Mouse (Mus musculus): ENCODE data around the gene B3gntl1.

The B3gntl1 gene

DNA sequence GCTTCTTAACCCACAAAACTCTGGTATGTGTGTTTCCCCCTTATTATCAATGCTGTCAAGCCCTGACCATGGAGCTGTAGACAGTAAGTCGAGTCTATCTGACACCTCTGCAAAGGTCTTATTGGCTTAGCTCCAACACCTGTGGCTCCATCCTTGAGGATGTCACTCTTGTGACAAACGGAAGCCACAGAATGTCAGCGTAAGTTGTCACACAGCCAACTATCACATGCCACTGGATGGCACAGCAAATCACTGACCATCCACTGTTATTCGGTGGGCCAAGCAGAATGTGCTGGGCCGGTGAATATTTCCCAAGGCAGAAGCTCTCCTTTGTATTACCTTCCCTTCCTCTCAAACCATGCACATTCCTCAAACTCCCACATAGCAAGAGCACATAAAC, 24.8 kb downstream of the B3gntl1 start:
- no peak for DNase-seq (ENCODE audit: low read depth, low spot score)

DNA sequence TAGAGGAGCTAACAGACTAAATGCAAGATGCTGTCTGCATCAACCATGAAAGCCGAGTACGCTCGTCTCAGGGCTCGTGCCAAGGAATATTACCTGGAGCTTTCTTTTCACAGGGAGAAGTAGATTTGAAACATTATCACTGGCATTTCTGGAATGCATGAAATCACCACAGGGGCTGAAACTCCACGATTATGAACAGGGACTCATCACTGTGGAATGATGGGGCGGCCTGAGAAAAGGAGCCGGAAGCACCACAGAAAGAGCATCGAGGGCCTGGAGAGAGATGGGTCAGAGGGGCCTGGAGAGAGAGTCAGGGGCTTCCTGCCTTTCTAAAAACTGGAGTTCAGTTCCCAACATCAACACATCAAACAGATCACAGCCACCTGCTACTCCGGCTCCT, 25.6 kb downstream of the B3gntl1 start:
- DNase-seq (ENCODE audit: low read depth, low spot score): no peak

DNA sequence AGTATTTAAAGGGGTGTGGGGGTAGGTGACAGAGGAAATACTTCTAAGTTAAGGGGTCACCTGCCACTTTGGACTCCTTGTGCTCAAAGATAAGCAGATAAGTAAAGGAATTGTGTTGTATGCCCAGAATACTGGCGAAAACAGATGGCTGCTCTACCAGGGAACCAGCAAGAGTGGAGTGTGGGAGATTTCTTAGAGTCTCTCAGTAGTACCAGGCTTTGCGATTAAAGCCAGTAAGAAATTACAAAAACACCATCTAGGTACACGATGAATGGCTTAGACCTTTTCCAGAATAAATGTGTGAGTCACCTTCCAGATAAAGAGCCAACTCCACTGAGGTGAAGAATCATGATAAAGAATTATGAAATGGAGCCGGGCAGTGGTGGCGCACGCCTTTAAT, 27.6 kb downstream of the B3gntl1 start:
- no peak for DNase-seq (ENCODE audit: low read depth, low spot score)

DNA sequence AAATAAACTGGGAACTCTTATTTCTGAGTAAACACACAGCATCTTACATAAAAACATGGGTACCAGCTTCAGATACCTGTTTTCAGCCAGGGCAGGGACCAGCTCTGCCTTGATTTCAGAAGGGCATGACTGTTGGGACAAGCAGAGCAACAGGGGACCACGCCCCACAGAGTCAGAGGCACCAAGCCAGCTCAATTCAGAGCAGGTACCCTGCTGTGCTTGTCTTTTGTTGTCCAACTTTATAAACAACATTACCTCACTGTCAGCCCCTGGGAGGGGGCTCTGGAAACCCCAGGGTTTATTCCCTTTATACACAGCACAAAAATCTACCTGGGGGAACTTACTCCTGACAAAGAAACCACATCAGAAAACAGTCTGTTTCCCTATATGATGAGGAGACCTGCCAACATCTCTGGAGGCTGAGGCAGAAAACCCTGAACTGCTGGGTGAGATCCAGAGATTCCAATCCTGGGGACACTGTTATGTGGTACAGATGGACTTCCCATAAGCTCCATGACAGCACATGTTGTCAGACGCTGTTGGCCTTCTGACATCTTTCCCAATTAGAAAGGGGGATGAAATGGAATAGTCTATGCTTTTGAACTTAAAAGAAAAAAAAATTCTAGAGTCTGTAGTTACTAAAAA, 31.3 kb downstream of the B3gntl1 start:
- no peak for DNase-seq (ENCODE audit: low read depth, low spot score)

DNA sequence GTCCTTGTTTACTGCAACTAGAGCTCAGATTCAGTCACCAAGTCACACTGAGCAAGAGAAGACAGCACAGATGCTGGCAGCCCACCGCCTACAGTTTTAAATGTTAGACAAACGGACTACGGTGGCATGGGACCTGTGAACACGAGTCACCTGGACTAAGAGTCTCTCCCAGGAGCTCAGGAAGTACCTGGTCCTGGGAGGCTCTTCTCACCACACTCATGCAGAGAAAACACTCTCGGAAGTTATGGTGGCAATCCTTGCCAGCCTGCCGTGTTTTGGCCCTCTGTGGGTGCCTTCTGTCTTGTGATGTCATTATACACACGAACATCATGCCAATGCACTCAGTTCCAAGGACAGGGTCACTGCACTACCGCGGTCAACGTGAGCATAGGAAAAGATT, 36.3 kb downstream of the B3gntl1 start:
- no peak for DNase-seq (ENCODE audit: low read depth, low spot score)

DNA sequence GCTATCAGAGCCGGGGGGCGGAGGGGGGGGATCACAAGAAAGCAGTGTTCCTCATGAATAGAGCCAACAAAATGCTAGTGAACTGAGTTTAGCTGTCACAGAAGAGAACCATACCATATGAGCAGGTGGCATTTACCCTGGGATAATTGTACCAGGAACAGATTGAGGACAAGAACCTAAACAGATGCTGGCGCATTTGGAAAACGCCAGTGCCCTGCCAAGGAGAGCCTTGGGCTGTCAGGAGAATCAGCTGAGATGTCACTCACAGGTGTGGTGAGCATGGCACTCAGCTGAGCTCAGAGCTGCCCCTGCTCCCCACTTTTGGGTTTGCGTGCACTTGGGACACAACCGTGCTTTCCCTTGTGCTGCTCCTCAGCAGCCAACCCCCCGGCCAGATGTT, 41.5 kb downstream of the B3gntl1 start:
- DNase-seq (ENCODE audit: low read depth, low spot score): no peak

DNA sequence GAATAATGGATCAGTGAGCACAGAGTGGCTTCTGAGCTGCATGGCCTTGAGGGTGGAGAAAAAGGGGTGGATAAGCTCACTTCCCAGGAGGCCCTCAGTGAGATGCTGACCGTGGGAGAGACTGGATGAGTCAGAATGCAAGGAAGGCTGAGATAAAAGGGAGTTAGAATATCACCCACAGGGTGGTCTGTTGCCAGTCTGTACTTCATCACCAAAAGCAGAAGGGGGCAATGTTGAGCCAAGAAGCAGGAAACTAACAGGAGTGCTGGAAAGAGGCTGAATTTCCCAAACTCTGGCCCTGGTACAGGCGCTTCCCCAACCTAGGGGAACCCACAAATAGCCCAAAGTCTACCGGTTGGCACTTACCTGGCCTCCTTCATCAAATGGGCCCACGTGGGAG, 42.5 kb downstream of the B3gntl1 start:
- peak; percentile 30 for DNase-seq (ENCODE audit: low read depth, low spot score)

DNA sequence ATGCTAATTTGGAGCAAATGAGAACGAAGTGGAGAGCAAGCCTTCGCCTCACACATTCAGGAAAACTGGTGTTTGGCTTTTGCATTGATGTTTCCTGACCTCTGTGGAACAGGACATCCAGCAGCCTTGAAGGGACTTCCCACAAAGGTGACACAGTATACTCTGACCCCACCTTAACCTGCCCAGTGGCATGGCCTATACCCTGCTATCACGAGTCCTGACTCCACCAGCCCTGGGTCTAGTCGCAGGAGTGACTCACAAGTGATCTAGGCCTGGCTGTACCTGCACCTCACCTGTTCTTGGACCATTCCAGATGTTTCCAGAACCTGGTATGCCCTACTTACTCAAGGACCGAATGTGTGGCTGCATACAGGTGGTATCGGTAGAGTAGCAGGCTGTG, 43.4 kb downstream of the B3gntl1 start:
- no peak for DNase-seq (ENCODE audit: low read depth, low spot score)

DNA sequence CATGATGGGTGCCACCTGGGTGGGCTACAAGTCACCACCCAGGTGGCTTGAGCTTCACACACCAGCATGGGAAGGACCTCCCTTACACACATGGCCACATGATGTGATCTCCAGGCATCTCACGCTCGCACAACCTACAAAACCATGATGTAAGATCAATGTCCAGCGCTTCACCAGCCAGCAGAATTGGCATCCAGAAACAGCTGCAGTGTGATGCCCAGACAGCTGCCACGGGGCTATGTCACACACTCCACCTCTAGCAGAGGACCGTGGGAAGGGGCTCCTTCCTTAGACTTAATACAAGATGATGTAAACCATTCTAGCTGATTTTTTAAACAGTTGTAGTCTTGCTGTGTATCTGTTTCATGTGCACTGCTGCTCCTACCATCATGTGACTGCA, 45.4 kb downstream of the B3gntl1 start:
- no peak for DNase-seq (ENCODE audit: low read depth, low spot score)

DNA sequence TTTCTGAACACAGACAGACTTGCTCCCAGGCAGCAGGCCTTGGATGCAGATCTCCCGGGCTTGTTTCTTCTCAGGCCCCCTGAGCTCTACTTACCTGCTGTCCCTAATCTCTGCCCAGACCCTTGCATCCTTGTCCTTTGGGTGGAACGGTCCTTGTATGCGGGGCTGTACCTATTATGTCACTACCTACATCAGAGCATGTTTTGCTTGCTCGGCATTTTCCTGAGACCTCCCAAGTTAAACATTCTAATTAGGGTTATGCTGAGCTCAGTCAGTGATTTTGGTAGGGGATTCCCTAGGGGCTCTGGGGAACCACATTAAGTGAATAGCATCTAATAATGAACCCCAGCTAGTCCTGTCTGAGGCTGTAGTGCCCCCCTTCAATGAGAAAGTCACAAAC, 47.9 kb downstream of the B3gntl1 start:
- no peak for DNase-seq (ENCODE audit: low read depth, low spot score)

DNA sequence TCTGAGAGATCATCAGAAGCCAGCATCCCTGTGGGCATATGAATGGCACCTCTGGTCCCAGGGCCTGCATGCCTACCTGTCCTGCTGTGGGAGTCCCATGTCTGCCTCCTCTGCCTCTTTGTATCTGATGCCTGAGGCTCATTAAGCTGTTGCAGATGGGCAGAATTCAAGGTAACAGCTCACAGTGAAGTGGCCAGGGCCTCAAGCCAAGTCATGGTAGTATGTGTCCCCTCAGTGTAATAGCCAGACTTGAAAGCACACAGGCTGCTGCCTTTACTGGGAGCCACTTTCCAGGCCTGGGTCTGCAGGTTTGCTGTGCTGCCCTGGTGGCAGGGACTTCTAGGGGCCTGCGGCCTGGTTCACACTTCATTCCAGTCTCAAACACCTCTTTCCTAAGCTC, 55.6 kb downstream of the B3gntl1 start:
- no peak for DNase-seq (ENCODE audit: low read depth, low spot score)

DNA sequence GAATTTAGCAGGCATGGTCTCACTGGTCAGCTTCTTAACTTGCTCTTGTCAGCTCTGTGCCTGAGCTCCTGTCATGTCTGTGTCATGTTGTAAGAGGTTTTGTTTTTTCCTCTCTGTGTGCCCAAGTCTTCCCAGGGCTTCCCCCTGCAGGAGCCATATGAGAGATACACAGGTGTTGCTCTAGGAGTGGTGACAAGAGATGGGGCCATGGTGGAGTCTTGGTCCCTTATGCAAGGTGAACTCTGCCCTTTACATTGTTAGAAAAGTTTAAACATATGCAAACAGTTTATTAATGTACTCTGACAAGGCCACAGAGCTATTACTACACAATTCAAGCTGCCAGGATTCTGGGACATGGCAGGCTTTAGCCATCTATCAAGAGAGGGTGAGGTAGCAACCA, 56.5 kb downstream of the B3gntl1 start:
- DNase-seq (ENCODE audit: low read depth, low spot score): no peak

DNA sequence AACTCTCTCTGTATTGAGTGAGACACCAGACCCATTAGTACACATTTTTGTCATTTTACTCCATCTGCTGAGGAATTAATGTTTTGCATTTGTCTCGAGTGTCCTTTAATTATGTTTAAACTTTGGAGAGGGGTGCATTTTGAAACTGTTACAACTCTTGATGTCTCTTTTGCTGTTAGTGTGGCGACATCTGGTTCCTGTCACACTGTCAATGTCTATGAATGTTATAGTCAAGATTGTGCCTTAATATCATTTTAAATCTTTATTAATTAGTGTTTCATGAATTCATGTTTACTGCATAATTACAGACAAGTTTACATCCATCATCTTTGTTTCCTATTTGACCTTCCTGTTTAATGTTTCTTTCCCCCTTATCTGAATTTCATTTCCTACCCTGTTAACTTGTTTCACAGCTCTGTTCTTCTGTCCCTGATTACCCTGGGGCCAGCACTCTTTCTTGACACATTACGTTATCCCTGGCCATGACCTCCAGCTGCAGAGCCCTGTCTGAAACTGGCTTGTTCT, 56.9 kb downstream of the B3gntl1 start:
- DNase-seq (ENCODE audit: low read depth, low spot score): no peak

DNA sequence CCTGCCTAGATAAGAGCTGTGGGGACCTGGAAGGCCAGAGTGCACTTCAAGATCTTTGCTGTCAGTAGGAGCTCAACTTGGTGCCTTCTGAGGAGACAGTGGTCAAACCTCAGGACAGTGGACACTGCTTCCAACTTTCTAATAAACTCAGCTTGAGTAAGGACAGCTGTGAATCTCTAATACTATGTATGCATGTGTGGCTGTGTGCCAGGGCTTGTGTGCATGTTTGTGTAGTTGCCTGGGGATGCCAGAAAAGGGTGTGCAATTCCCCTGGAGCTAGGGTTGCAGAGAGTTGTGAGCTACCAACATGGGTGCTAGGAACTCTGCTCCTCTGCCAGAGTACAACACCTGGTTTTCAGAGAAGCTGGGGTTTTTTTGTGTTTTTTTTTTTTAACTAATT, 62.0 kb downstream of the B3gntl1 start:
- no peak for DNase-seq (ENCODE audit: low read depth, low spot score)

DNA sequence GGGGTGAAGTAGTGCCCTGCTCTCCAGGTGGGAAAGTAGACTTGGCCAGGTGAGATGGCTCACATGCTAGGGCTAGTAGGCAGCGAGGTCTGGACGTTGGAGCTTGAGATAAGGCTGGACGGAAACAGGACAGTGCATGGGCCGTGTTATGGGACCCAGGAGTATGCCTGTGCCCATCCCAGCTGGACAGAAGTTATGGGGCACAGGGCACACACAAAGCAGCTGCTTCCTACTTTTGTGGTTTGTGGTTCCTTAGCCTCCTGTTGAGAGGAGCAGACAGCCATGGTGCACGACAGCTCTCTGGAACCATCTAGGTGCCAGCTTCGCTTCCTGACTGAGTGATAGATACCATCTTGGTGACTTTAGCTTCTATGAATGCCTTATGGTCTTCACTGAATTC, 67.3 kb downstream of the B3gntl1 start:
- DNase-seq (ENCODE audit: low read depth, low spot score): no peak

DNA sequence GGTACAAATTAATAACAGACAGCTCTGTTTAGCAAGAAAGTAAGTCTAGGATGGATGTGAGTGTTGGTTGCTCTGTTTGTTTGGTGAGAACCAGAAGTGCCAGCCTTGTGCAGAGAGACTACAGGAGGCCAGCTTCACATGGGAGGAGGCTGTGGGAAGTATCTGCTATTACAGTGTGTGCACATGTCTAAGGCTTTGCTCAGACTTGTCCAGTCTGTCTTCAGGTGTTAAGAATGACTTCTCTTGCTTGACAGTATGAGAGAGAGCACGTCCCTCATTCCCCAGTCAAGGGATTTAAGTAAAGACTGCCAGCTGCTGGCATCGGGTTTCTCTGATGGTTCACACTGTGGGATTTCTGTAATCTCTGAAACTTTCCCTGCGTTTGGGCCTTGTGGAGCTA, 71.5 kb downstream of the B3gntl1 start:
- DNase-seq (ENCODE audit: low read depth, low spot score): no peak

DNA sequence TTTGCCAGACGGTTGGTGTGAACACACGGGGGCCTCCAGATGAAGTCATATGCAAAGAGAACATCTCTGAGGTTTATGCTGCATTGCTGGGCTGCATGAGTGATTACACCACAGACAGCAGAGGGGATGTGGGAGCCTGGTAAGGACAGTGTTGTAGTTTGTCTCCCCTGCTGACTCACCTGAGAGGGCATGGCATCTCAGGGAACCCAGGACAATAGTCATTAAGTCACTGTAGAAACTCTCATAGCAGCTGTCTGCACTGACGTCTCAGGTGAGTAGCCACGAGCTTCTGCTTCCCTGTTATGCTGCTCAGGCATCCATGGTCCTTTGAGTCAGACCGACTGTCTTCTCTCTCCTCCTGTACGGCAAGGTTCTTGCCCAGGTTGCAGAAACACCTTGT, 75.7 kb downstream of the B3gntl1 start:
- DNase-seq (ENCODE audit: low read depth, low spot score): no peak

DNA sequence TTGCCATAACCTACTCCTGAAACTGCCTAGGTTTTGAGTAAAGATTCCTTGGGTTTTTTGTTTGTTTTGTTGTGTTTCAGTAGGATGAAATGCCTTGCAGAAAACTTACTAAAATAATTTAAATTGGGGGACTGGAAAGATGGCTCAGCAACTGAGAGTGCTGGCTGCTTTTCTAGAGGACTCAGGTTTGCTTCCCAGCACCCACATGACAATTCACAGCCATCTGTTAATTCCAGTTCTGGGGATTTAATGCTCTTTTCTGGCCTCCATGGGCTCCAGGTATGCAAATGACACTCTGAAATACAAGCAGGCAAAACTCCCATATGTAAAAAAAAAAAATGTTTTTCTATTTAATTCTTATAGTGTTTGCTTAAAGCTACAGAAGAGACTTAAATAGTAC, 91.1 kb downstream of the B3gntl1 start:
- no peak for DNase-seq (ENCODE audit: low read depth, low spot score)

All from CD4-positive, CD25-positive, alpha-beta regulatory T cell, adult 2 months (primary cell).